Mouse (Mus musculus): ENCODE measurements at regions not wholly inside any gene's neighbourhood (a gene's known extent, or its start where the extent isn't known, plus 50 kb on each side); places are given as distances from the start of the nearest gene placed in this dataset.

DNA sequence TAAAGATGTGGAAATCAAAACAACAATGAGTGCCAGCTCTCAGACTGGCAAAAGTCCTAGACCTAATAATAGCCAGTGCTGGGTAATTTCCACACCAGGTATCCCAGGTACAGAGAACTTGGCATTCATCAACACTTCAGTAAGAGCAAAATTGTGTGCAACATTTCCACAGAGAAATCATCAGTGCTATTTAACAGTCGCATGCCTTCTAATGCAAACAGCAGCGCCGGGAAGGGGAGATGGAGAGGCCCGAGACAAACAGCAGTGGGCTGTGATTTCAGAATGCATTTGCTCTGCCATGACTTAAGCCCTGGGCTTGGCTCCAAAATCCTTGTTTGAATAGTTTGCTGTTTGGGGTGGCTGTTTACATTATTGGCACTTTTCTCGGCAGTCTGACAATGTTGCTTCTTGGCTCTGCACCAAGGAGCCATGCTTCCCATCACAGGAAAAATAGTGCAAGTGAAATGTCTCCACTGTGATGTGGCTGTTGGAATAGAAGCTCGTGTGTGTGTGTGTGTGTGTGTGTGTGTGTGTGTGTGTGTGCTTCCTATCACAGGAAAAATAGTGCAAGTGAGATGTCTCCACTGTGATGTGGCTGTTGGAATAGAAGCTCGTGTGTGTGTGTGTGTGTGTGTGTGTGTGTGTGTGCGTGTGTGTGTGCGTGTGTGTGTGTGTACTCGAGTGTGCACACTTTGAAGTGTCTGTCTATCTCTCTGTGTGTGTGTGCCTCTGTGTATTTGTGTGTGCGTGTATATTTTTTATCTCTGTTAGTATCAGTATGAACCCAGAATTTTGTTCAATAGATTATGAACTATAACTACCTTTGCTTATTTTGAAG, 190.1 kb upstream of the Cdyl start:
- no peak for DNase-seq (ENCODE audit: extremely low spot score)

DNA sequence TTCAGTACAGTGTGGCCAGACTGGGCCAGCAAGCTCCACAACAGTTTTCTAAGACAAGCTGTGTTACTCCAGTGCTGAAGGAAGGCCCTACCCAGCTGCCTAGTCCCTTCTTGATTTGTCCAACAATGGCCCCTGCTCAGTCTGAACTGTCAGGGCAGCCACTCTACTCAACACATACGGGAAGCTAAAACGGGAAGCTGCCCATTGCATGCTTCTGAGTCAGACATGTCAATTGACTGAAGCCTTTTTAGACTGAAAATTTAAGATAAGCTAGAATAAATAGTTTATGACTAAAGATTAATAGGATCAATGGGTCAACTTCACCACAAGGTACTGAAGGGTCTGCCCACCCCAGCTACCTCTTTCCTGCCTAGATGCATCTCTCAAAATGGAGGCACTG, 181.4 kb upstream of the Cdyl start:
- DNase-seq (ENCODE audit: extremely low spot score): no peak

DNA sequence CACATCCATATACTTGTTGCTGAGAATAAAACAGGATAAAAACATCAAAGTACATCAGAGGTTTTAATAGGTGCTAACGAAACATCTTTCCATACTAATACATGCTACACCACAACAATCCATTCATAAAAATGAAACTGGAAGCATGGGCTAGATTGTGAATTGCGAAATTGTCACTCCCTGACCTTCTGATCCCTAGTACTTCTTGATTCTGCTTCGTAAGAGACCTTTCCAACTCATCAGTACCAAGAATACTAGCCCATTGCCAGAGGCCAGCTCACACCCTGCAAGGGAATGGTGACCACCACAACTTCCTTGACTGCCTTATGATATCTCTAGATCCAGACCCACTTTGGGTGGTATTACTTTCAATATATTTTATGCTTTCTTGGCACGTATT, 177.3 kb upstream of the Cdyl start:
- DNase-seq (ENCODE audit: extremely low spot score): no peak

DNA sequence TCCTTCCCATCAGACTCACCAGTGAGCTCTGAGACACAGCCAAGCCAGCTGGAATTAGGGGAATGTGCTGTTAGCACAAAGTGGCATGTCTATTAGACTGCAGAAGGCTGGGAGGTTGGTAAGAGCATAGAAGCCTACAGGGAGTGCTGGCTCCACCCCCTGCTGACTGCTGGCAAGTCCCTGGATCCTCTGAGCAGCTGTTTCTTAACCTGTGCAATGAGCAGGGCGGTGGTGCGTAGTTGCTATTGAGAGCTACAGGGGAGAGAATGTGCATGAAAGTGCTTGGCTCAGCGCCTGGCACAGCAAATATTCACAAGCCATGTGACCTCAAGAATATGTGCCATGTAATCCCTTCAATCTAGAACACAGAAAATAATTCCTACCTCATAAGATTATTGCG, 173.5 kb upstream of the Cdyl start:
- no peak for DNase-seq (ENCODE audit: extremely low spot score)

DNA sequence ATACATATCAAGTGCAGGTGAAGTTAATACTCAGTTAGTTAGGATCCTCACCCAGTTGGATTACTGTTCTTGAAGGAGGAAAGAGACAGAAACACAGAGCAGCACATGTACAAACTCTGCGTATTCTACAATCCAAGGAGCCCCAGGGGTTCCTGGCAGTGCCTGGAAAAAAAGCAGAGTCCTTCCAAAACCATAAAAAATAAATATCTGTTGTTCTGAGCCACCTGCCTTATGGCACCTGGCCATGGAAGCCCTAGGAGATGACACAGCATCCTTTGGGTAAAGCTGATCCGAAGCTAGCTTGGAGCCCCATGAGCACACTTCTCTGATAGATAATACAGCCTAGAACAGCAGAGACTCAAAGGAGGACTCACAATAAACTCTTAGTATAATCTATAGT, 159.9 kb upstream of the Cdyl start:
- no peak for DNase-seq (ENCODE audit: extremely low spot score)

DNA sequence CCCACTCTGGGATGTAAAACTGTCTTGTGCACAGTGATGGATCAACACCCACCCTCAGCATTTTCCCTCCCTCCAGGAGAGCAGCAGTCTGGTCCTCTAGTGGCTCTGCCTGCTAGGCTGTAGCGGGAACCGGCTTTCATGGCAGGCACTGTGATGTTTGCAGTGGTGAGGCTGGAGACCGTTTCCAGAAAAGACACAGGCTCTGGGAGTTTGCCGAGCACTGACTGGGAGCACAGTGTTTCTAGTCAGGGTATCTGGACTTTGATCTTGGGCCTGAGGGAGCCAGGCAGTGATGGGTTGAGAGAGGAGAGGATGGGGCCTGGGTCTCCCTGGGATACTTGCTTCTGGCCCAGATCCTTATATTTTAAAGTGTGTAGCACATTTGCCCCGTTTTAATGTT, 158.7 kb upstream of the Cdyl start:
- peak; percentile 22 for DNase-seq (ENCODE audit: extremely low spot score)

DNA sequence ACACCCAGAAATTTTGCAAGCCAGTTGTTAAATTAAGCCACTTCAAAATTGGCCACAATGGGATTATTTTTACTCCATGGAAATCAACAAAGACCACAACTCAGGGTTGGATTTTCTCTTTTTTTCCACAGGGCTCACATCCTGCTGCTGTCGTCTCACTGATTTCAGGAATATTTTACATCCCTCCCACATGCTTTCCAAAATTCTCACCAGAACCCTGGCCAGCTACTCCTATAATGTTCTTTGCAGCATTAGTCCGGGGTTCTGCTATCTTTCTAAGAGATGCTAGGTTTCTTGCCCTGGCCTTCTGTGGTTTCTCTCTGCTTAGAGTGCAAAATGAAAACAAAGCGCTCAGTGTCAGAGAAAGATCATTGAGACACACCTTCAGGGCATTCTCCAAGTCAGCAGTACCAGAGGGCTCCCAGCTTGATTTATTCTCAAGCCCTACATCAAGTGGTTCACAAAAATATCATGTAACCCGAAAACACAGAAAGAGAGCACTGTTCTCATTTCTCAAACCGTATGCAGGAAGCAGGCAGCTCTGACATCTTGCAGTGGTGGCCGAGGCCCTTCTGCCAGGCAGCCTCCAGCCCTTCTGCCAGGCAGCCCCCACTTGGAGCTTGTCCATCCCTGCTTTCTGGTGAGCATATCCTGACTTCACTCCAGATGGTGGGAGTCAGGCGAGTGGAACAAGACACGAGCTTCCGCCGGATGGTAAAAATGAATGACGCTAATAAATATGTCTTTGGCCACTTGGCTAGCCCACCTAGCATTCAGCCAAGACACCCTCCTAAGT, 158.1 kb upstream of the Cdyl start:
- peak; percentile 3 for DNase-seq (ENCODE audit: extremely low spot score)

DNA sequence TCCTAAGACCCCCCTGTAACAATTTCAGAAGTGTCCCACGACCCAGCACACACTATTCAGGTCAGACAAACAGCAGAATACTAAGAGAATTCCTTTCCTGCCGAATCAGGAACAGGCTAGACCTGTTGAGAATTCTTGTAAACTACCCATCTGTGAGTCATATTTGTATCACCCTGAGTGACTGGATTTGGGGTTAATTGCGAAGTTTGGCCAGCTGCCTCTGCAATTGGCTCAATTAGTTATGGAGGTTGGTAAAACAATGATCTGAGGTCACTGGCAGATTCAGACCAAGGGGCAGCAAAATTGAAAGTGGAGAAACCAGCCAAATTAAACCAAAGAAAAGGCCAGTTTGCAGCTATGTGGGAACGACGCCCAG, 157.5 kb upstream of the Cdyl start:
- no peak for DNase-seq (ENCODE audit: extremely low spot score)

DNA sequence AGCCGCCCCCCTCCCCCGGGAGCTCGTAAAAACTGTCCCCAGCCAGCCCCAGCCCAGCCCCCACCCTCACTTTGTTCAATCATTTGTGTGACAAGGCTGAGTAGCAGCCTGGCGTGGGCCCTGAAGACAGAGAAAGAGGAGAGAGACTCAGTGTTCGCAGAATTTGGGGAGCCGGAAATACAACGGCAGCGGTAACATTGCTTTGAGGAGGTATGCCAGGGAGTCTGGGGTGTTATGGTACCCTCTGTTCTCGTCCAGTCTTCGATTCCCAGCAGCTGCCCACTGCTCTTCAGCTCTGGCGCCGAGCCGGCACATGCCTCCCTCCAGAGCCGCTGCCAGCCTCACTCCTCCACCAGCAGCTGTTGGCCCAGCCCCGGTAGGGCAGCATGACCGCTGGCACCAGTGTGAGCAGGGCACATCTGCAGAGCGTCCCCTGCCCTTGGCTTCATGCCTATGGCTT, 156.2 kb upstream of the Cdyl start:
- peak; percentile 2 for DNase-seq (ENCODE audit: extremely low spot score)

DNA sequence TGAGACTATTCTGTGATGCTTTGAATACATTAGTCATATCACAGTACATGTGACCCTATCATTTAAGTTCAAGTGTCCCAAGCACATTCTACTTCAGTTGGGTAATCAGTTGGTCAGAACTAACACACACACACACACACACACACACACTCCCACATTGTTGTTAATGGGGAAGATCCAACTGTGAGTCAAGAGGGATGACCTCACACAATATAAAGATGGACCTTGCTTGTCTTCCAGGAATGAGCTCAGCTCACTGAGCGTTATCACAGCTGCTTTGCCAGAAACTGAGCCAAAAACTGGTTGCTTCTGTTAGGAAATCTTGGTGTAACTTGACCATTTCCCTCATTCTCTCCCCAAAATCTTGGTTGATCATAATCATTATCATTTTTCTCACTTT, 152.4 kb upstream of the Cdyl start:
- no peak for DNase-seq (ENCODE audit: extremely low spot score)

DNA sequence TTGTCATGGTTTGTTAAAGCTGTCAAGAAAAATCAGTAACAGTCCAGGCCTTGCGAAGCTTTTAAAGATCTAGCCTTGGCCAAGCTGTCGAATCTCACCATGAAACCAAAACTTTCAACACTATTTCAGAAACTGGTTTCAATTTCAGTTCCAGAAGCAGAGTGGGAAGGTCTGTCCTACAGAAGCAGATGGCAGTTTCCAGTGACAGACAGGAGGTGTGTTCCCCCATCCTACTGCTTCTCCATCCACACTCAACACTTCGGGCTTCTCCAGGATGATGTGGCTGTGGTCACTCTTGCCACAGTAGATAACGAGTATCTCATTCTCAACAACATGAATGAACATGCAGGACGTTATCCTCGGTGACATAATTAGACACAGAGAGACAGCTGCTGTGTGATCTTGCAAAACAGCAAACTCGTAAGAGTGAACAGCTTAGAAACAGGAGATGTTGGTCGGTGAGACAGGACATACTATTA, 147.6 kb upstream of the Cdyl start:
- no peak for DNase-seq (ENCODE audit: extremely low spot score)

DNA sequence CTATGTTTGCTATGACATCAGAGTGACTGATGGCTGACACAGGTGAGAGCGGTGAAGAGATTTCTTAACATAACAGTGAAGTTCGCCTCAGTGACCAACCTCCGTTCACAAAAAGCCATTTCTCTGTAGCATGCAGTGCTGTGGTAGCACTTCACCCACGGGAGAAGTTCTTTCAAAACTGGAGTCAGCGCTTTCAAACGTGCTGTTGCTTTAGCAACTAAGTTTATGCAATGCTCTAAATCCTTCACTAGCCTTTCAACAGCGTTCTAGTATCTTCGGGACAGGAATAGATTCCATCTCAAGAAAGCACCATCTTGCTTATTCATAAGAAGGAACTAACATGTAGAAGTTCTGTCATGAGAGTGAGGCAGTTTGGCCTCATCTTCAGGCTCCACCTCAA, 146.5 kb upstream of the Cdyl start:
- DNase-seq (ENCODE audit: extremely low spot score): no peak

DNA sequence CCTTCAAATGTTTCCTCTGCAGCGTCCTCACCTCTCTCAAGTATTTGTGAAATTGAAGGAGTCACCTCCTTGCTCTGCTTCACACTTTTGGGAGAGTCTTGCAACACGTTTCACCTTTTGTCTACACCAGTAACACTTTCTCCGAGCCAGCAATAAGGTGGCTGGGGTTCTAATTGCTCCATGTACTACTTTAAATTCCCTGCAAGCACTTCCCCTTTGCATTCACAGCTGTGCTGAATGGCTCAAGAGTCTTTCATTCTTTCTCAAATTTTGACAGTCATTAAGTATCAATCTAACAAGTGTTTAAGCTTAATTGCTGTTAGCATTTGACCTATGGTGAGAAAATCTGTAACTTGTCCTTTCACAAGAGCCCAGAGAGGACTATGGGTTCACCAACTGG, 144.3 kb upstream of the Cdyl start:
- no peak for DNase-seq (ENCODE audit: extremely low spot score)

DNA sequence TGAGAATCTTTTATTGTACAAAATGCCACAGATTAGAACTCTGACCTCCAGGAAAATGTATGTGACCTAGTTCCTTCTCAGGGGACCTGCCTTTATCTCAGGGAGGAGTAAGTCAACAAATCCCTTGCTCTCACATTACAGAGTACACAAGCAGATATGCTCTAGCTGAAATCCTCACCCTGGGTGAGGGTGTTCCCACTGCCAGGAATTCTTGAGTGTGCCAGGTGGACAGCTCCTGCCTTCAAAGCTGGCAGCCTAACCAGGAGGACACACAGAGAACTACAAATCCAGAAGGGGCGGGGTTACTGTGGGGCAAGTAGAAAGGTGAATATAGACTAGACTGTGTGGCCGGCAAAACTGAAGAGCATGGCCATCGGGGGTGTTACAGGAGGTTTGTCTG, 141.9 kb upstream of the Cdyl start:
- DNase-seq (ENCODE audit: extremely low spot score): no peak

DNA sequence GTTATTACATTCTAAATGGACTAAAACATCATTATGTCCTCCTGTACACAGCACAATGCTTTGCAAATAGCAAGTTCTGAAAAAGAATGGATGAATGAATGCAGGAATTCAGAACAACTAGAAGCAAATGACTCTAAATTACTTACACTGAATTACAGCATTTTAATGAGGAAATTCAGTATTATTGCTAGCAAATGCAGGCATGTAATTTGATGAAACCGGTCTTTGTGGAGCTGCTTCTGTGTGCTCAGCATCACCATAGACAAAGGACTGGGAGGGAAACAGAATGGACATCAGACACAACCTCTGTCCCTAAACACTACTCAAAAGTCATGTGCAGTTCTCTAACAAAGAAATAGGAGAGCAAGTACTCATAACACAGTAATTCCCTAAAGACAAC, 137.4 kb upstream of the Cdyl start:
- no peak for DNase-seq (ENCODE audit: extremely low spot score)

DNA sequence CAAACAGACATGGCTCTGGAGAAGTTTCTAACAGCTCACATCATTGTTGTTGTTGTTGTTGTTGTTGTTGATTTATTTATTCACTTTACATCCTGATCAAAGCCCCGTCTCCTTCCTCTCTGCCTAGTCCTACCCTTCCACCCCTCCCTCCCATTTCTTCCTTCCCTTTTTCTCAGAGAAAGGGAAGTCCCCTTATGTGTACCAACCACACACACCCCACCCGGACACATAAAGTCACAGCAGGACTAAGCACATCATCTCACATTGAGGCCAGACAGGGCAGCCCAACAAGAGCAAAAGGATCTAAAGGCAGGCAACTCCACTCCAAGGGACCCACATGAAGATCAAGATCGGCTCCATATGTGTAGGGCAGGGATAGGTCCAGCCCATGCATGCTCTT, 130.1 kb upstream of the Cdyl start:
- DNase-seq (ENCODE audit: extremely low spot score): no peak

DNA sequence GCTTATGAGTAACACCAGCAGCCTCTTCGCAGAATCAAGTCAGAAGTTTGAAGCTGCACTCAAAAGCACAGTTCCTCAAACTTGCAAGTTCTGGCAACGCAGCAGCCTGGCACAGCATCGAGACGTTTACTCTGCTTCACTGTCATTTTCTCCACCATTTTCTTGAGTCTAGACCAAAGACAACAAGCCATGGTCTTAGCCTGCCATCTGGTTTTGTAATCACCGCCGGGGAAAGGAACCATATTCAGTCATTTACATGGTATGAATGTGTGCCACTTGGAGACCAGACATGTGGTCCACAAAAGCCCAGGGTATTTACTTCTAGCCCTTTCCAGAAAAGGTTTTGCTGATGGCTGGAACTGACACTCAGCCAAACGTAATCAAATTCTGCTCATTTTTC, 122.5 kb upstream of the Cdyl start:
- no peak for DNase-seq (ENCODE audit: extremely low spot score)

DNA sequence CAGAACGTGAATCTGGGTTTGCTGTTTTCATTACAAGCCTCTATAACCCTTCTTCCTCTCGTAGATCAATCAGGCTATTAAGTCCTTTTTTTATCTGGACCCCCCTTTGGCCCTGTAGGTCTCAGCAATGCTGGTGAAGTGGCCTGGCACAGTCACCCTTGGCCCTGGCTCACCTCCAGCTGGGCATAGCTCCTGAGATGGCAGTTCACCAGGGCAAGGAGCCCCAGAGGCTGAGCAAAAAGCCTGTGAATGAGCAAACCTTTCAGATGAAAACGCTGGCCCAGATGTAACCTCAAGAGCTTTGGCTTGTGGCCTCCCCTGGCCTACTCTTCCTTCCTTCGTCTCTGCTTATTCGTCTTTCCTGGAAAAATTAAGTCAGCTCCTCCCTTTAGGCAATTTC, 121.7 kb upstream of the Cdyl start:
- DNase-seq (ENCODE audit: extremely low spot score): no peak

DNA sequence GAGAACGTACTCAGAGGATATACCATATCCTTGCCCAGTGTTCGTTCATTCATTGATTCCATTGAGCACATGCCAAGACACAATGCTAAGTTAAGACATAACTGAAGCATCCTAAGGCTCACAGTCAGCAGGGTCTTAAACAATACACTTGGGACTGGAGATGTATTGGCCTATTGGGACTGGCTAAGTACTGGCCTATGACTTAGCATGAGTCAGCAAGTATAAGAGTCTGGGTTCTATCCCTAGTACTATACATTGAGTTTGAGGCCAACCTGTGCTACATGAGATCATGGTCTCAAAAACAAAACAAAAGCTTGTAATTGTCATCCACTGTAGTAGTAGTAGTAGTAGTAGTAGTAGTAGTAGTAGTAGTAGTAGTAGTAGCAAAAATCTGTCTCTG, 119.2 kb upstream of the Cdyl start:
- no peak for DNase-seq (ENCODE audit: extremely low spot score)

DNA sequence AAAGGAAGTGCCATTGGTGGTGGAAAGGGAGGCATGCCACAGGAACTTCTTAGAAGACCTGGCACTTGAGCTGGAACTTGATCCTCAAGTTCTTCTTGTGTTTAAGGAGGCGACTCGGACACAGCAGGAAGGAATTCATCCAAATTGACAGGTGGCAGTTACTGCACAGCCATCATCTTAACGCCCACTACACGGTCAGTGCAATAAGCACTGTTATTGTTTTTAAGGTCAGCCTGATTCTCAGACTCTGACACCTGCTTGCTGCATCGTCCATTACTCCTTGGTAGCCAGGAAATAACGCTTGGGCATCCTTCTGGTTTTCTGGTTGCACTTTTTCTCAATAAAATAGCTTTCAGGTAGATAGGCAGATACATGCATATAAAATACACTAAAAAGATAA, 118.6 kb upstream of the Cdyl start:
- DNase-seq (ENCODE audit: extremely low spot score): no peak

DNA sequence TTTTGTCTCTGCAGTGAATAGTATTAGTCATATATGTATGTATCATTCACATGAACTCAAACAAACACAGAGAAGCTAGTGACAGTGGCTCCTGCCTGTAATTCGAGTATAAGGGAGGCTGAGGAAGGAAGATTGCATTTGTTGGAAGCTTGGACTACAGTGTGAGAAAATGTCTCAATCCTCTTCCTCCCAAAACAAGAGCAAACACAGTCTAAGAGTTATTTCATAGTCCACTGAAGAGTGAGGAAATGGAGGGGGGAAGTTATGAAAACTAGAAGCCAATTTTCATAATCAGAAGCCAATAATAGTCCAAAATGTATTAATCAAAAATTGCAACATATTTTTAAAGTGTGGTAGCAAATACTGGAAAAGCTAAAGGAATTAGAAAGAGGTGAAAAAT, 95.6 kb upstream of the Cdyl start:
- no peak for DNase-seq (ENCODE audit: extremely low spot score)

DNA sequence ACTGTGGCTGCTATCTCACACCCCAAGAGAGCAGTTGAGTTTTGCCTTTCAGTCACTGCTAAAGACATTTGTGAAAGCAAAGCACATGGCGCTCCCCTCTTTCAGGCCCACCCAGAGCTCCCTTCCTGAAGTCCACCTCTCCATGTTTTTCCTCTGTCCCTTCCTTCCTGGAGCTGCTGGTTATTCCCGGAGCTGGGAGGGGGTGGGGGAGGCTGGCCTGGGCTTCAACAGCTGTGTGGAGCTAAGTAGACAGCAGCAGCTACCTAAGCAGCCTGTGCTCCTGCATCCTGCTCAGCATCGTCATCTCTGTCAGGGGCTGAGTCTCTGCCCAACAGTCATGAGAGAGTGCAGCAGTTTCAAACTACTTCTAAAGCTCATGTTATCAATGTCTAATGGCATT, 78.0 kb upstream of the Cdyl start:
- peak; percentile 61 for DNase-seq (ENCODE audit: extremely low spot score)

DNA sequence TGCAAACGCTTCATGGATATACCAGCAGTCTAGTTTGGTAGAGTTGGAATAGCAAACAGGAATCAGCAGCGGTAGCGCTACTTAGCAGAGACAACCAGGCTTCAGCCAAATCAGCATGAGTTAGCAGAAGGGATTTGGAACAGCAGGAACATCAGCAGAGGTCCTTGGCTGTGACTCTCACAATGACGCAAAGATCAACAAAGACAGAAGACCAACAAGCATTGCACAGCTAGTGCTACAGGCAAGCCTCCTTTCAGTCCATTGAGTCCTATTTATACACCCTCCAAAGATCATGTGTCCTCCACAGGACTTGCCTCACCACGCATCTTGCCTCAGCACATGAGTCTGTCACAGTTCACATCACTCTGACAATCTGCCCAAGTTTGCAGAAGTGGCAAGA, 61.6 kb upstream of the Cdyl start:
- DNase-seq (ENCODE audit: extremely low spot score): no peak

Data from embryo, embryonic 9.5 days (tissue).